Mouse (Mus musculus) MEL (cell line): ENCODE measurements at regions not wholly inside any gene's neighbourhood (a gene's known extent, or its start where the extent isn't known, plus 50 kb on each side); places are given as distances from the start of the nearest gene placed in this dataset.

Source experiments
- DNase-seq: peaks from one replicate; pipeline ENCODE4 v3.0.0; 2011; ENCODE audit warnings: low read depth, low spot score
- H3K27ac ChIP-seq: 2 replicates; pipeline ENCODE4 v1.5.1; 2012; ENCODE audit warnings: low read depth, mild to moderate bottlenecking, control low read depth, low read length, moderate library complexity; ENCODE audit not compliant: control insufficient read depth
- H3K27me3 ChIP-seq, 2 experiments: fragments of 150-350 bp in 1 of 2; sonication (generic) in 1 of 2; 2 replicates each; pipeline ENCODE4 v1.6.1; 2012; ENCODE audit warnings: low read length in 2 of 2, mild to moderate bottlenecking in 2 of 2, improper control_type of control experiment in 1 of 2, moderate library complexity in 1 of 2; ENCODE audit not compliant: insufficient read depth in 2 of 2, control insufficient read depth in 1 of 2
- H3K36me3 ChIP-seq, 2 experiments: 2 replicates each; pipeline ENCODE4 v1.6.1; 2012 to 2014; ENCODE audit warnings: low read length in 2 of 2, improper control_type of control experiment in 1 of 2, inconsistent platforms in 1 of 2, mild to moderate bottlenecking in 1 of 2; ENCODE audit not compliant: insufficient read depth in 2 of 2, control insufficient read depth in 1 of 2
- H3K4me1 ChIP-seq, 2 experiments: fragments of 150-350 bp in 1 of 2; sonication (generic) in 1 of 2; 2 replicates each; pipeline ENCODE4 v1.6.1; 2012; ENCODE audit warnings: low read length in 2 of 2, improper control_type of control experiment in 1 of 2, mild to moderate bottlenecking in 1 of 2; ENCODE audit not compliant: insufficient read depth in 2 of 2, control insufficient read depth in 1 of 2
- H3K4me3 ChIP-seq, 2 experiments: fragments of 150-350 bp in 1 of 2; sonication (generic) in 1 of 2; 2 replicates each; pipeline ENCODE4 v1.5.1; 2012; ENCODE audit warnings: low read depth in 2 of 2, low read length in 2 of 2, mild to moderate bottlenecking in 2 of 2, moderate library complexity in 2 of 2, control low read depth in 1 of 2, improper control_type of control experiment in 1 of 2; ENCODE audit not compliant: control insufficient read depth in 1 of 2, insufficient read depth in 1 of 2
- H3K79me2 ChIP-seq: 2 replicates; pipeline ENCODE4 v1.6.1; 2012; ENCODE audit warnings: mild to moderate bottlenecking, low read length, moderate library complexity; ENCODE audit not compliant: control insufficient read depth, poor library complexity, insufficient read depth
- H3K9ac ChIP-seq: 2 replicates; pipeline ENCODE4 v1.6.1; 2012; ENCODE audit warnings: low read depth, mild to moderate bottlenecking, control low read depth, low read length, moderate library complexity; ENCODE audit not compliant: control insufficient read depth, poor library complexity, severe bottlenecking
- H3K9me3 ChIP-seq: fragments of 150-350 bp; sonication (generic); replicated peaks from 2 replicates; pipeline ENCODE4 v1.6.1; 2012; ENCODE audit warnings: mild to moderate bottlenecking, low read length, improper control_type of control experiment, moderate library complexity; ENCODE audit not compliant: insufficient read depth
- CHD1 ChIP-seq: IDR thresholded peaks from 2 replicates; pipeline ENCODE4 v1.6.1; 2012; ENCODE audit warnings: low read depth, mild to moderate bottlenecking, inconsistent platforms, low read length, improper control_type of control experiment
- CHD2 ChIP-seq: IDR thresholded peaks from 2 replicates; pipeline ENCODE4 v1.6.1; 2011; ENCODE audit warnings: low read length, improper control_type of control experiment
- CTCF ChIP-seq, 3 experiments: IDR thresholded peaks in 2 of 3; conservative IDR thresholded peaks in 1 of 3; 2 replicates each; pipeline ENCODE4 v1.5.1; 2011 to 2012; ENCODE audit warnings: low read length in 3 of 3, low read depth in 2 of 3, mild to moderate bottlenecking in 2 of 3, improper control_type of control experiment in 1 of 3, inconsistent platforms in 1 of 3, mixed read lengths in 1 of 3, moderate library complexity in 1 of 3; ENCODE audit not compliant: control insufficient read depth in 1 of 3, insufficient read depth in 1 of 3, poor library complexity in 1 of 3, severe bottlenecking in 1 of 3
- E2F4 ChIP-seq: IDR thresholded peaks from 2 replicates; pipeline ENCODE4 v1.6.1; 2011; ENCODE audit warnings: low read depth, low read length, improper control_type of control experiment, borderline replicate concordance
- ELF1 ChIP-seq: IDR thresholded peaks from 2 replicates; pipeline ENCODE4 v1.6.1; 2014; ENCODE audit warnings: low read depth, mild to moderate bottlenecking, inconsistent platforms, low read length, improper control_type of control experiment, moderate library complexity
- EP300 ChIP-seq, 2 experiments: IDR thresholded peaks; 2 replicates each; pipeline ENCODE4 v1.6.1; 2011; ENCODE audit warnings: improper control_type of control experiment in 2 of 2, low read length in 2 of 2, low read depth in 1 of 2, mild to moderate bottlenecking in 1 of 2
- ETS1 ChIP-seq: IDR thresholded peaks from 2 replicates; pipeline ENCODE4 v1.6.1; 2012; ENCODE audit warnings: low read depth, mild to moderate bottlenecking, inconsistent platforms, low read length, improper control_type of control experiment, moderate library complexity
- GABPA ChIP-seq: IDR thresholded peaks from 2 replicates; pipeline ENCODE4 v1.6.1; 2012; ENCODE audit warnings: low read depth, mild to moderate bottlenecking, inconsistent platforms, low read length, improper control_type of control experiment, moderate library complexity
- HCFC1 ChIP-seq: IDR thresholded peaks from 2 replicates; pipeline ENCODE4 v1.6.1; 2012; ENCODE audit warnings: low read depth, mild to moderate bottlenecking, inconsistent platforms, low read length, improper control_type of control experiment, moderate library complexity
- JUND ChIP-seq: IDR thresholded peaks from 2 replicates; pipeline ENCODE4 v1.6.1; 2011; ENCODE audit warnings: low read depth, mild to moderate bottlenecking, improper control_type of control experiment, low read length
- MAFK ChIP-seq: IDR thresholded peaks from 2 replicates; pipeline ENCODE4 v1.6.1; 2011; ENCODE audit warnings: low read depth, mild to moderate bottlenecking, low read length, improper control_type of control experiment, borderline replicate concordance
- MAX ChIP-seq: IDR thresholded peaks from 2 replicates; pipeline ENCODE4 v1.6.1; 2011; ENCODE audit warnings: low read length, improper control_type of control experiment
- MAZ ChIP-seq: IDR thresholded peaks from 2 replicates; pipeline ENCODE4 v1.6.1; 2012; ENCODE audit warnings: low read depth, mild to moderate bottlenecking, inconsistent platforms, low read length, improper control_type of control experiment
- MEF2A ChIP-seq: IDR thresholded peaks from 2 replicates; pipeline ENCODE4 v1.6.1; 2014; ENCODE audit warnings: low read depth, mild to moderate bottlenecking, inconsistent platforms, low read length, improper control_type of control experiment; ENCODE audit not compliant: poor library complexity, insufficient replicate concordance, severe bottlenecking; ENCODE audit errors: extremely low read depth
- MYB ChIP-seq: IDR thresholded peaks from 2 replicates; pipeline ENCODE4 v1.6.1; 2011; ENCODE audit warnings: mild to moderate bottlenecking, low read depth, low read length, improper control_type of control experiment
- MYC ChIP-seq: IDR thresholded peaks from 2 replicates; pipeline ENCODE4 v1.6.1; 2011; ENCODE audit warnings: low read depth, mild to moderate bottlenecking, low read length, improper control_type of control experiment, moderate library complexity
- NELFE ChIP-seq: IDR thresholded peaks from 2 replicates; pipeline ENCODE4 v1.6.1; 2011; ENCODE audit warnings: low read depth, low read length, improper control_type of control experiment
- NRF1 ChIP-seq: IDR thresholded peaks from 2 replicates; pipeline ENCODE4 v1.6.1; 2014; ENCODE audit warnings: low read depth, mild to moderate bottlenecking, inconsistent platforms, low read length, improper control_type of control experiment, moderate library complexity; ENCODE audit not compliant: poor library complexity, insufficient read depth, severe bottlenecking
- POLR2A ChIP-seq, 2 experiments: IDR thresholded peaks; 2 replicates each; pipeline ENCODE4 v1.6.1; 2011 to 2012; ENCODE audit warnings: low read length in 2 of 2, mild to moderate bottlenecking in 2 of 2, control low read depth in 1 of 2, improper control_type of control experiment in 1 of 2, low read depth in 1 of 2, moderate library complexity in 1 of 2; ENCODE audit not compliant: control insufficient read depth in 1 of 2, insufficient read depth in 1 of 2, poor library complexity in 1 of 2
- SMC3 ChIP-seq: IDR thresholded peaks from 2 replicates; pipeline ENCODE4 v1.6.1; 2011; ENCODE audit warnings: low read depth, low read length, improper control_type of control experiment
- TAL1 ChIP-seq: IDR thresholded peaks from 2 replicates; pipeline ENCODE4 v1.6.1; 2012; ENCODE audit warnings: mild to moderate bottlenecking, inconsistent platforms, low read length, moderate library complexity, mixed read lengths
- TBP ChIP-seq: IDR thresholded peaks from 2 replicates; pipeline ENCODE4 v1.8.0; 2011; ENCODE audit warnings: low read depth, low read length, improper control_type of control experiment
- UBTF ChIP-seq: IDR thresholded peaks from 2 replicates; pipeline ENCODE4 v1.6.1; 2012; ENCODE audit warnings: low read depth, mild to moderate bottlenecking, inconsistent platforms, low read length, improper control_type of control experiment, moderate library complexity, borderline replicate concordance; ENCODE audit not compliant: insufficient read depth
- USF2 ChIP-seq, 2 experiments: IDR thresholded peaks; 2 replicates each; pipeline ENCODE4 v1.6.1; 2011 to 2012; ENCODE audit warnings: improper control_type of control experiment in 2 of 2, low read length in 2 of 2, borderline replicate concordance in 1 of 2, inconsistent platforms in 1 of 2, low read depth in 1 of 2, mild to moderate bottlenecking in 1 of 2; ENCODE audit not compliant: insufficient read depth in 1 of 2
- ZC3H11A ChIP-seq: IDR thresholded peaks from 2 replicates; pipeline ENCODE4 v1.6.1; 2012; ENCODE audit warnings: low read depth, mild to moderate bottlenecking, inconsistent platforms, low read length, improper control_type of control experiment
- ZKSCAN1 ChIP-seq: IDR thresholded peaks from 2 replicates; pipeline ENCODE4 v1.6.1; 2012; ENCODE audit warnings: low read depth, mild to moderate bottlenecking, inconsistent platforms, low read length, improper control_type of control experiment, moderate library complexity
- ZNF384 ChIP-seq: IDR thresholded peaks from 2 replicates; pipeline ENCODE4 v1.6.1; 2012; ENCODE audit warnings: low read depth, mild to moderate bottlenecking, inconsistent platforms, low read length, improper control_type of control experiment

- no peaks in the 10 kb centered on the region for H3K79me2 ChIP-seq
- no peaks in the 10 kb centered on the region for H3K4me1 ChIP-seq
- no peaks in the 10 kb centered on the region for H3K36me3 ChIP-seq
- TF ChIP-seq POLR2A (IDR thresholded peaks at IDR 0.05; ENCODE audit: control insufficient read depth in 1 of 2, insufficient read depth in 1 of 2, low read depth in 1 of 2, low read length in 2 of 2, poor library complexity in 1 of 2) (no peak), EP300 (IDR thresholded peaks at IDR 0.05; ENCODE audit: low read depth in 1 of 2, low read length in 2 of 2) (no peak), ETS1 (no peak), MYB (no peak), ZKSCAN1 (no peak), SMC3 (no peak), MAZ (no peak), MAFK (no peak), MYC (no peak), E2F4 (no peak), ZC3H11A (no peak), HCFC1 (no peak), USF2 (IDR thresholded peaks at IDR 0.05; ENCODE audit: borderline replicate concordance in 1 of 2, insufficient read depth in 1 of 2, low read depth in 1 of 2, low read length in 2 of 2) (no peak), MEF2A (no peak)
- H3K27ac ChIP-seq: no peak overlapping the region
- no peak for DNase-seq
- H3K9ac ChIP-seq: no peak overlapping the region
- H3K9me3 ChIP-seq: no peaks in the 10 kb centered on the region
- H3K27me3 ChIP-seq: peaks cover 4 to 14% of the 10 kb centered on the region in 2 experiments; a peak in 3 of 4 replicates
- H3K4me3 ChIP-seq: no peak overlapping the region
Observed at GRCm38 (mm10) chr12:77857281-77857680, 336.8 kb upstream of the Gm6657 start.

DNA sequence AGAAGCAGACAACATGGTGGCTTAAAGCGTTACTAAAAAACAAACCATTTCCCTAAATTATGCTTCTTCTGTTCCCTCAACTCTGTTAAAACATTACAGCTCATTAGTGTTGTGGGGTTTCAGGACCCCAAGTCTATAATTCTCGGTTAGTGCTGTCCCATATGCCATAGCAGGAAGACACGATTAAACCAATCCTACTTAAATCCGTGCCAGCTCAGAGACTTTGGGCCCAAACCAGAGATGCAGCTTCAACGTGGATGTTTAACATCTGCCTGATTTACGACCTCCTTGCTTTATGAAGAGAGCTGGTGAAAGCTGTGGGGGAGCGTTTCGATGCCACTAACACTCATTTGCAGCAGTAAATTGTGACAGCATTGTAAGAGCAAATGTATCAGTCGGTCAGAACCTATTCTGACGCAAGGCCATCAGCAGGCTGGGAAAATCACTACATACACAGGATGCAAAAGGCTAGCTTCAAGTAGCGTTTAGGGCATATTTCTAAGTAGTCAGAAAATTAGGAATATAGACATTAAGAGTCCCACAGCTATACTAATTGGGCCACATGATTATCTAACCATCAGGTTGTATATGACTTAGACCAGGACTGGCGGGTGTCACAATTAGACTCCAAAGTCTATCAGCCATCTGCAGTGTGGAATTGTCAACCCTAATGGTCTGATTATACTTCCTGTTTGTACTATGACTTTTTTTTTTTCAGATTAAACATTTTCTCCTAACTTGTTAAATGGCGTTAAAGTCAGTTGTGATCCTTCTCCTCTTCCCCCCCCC lies 333.1 kb upstream of the Gm6657 start:
- Histone ChIP-seq H3K27me3 (peaks cover 0 to 2% of the 10 kb centered on the region in 2 experiments; a peak in 2 of 4 replicates), H3K4me1 (no peaks in the 10 kb centered on the region), H3K36me3 (no peaks in the 10 kb centered on the region), H3K4me3 (no peak overlapping the region), H3K79me2 (no peaks in the 10 kb centered on the region), H3K27ac (no peak overlapping the region), H3K9me3 (no peaks in the 10 kb centered on the region), H3K9ac (no peak overlapping the region)
- TF ChIP-seq ZNF384: no peak
- TF ChIP-seq E2F4: no peak
- TF ChIP-seq ELF1: no peak
- no peak for TF ChIP-seq GABPA
- no peak for TF ChIP-seq CTCF (IDR thresholded peaks at IDR 0.05 in 2 of 3, conservative IDR thresholded peaks at IDR 0.05 in 1 of 3; ENCODE audit: control insufficient read depth in 1 of 3, insufficient read depth in 1 of 3, low read depth in 2 of 3, low read length in 3 of 3, poor library complexity in 1 of 3, severe bottlenecking in 1 of 3)
- no peak for TF ChIP-seq CHD1
- no peak for TF ChIP-seq JUND
- no peak for TF ChIP-seq HCFC1
- no peak for TF ChIP-seq NELFE
- no peak for TF ChIP-seq ZKSCAN1
- TF ChIP-seq MAX: no peak
- TF ChIP-seq TAL1: no peak
- TF ChIP-seq TBP: no peak
- no peak for TF ChIP-seq CHD2
- TF ChIP-seq NRF1: no peak
- TF ChIP-seq MAZ: no peak
- no peak for TF ChIP-seq EP300 (IDR thresholded peaks at IDR 0.05; ENCODE audit: low read depth in 1 of 2, low read length in 2 of 2)
- no peak for TF ChIP-seq UBTF
- no peak for TF ChIP-seq MYC
- no peak for TF ChIP-seq USF2 (IDR thresholded peaks at IDR 0.05; ENCODE audit: borderline replicate concordance in 1 of 2, insufficient read depth in 1 of 2, low read depth in 1 of 2, low read length in 2 of 2)
- no peak for DNase-seq
